Mouse (Mus musculus): Measurements from ENCODE around the gene Ddah2. TPM values are rescaled to one million over a fixed set of nuclear protein-coding genes. Genes with fewer than 3 reads are reported as not detected.

Ddah2 gene
- total RNA-seq (2014; rRNA removed) (159 and 204 TPM in 2 replicates), polyA plus RNA-seq (2015; fragmentation: Nextera tagmentation; extraction: Ambion mirVana) (210 and 213 TPM in 2 replicates)

DNA sequence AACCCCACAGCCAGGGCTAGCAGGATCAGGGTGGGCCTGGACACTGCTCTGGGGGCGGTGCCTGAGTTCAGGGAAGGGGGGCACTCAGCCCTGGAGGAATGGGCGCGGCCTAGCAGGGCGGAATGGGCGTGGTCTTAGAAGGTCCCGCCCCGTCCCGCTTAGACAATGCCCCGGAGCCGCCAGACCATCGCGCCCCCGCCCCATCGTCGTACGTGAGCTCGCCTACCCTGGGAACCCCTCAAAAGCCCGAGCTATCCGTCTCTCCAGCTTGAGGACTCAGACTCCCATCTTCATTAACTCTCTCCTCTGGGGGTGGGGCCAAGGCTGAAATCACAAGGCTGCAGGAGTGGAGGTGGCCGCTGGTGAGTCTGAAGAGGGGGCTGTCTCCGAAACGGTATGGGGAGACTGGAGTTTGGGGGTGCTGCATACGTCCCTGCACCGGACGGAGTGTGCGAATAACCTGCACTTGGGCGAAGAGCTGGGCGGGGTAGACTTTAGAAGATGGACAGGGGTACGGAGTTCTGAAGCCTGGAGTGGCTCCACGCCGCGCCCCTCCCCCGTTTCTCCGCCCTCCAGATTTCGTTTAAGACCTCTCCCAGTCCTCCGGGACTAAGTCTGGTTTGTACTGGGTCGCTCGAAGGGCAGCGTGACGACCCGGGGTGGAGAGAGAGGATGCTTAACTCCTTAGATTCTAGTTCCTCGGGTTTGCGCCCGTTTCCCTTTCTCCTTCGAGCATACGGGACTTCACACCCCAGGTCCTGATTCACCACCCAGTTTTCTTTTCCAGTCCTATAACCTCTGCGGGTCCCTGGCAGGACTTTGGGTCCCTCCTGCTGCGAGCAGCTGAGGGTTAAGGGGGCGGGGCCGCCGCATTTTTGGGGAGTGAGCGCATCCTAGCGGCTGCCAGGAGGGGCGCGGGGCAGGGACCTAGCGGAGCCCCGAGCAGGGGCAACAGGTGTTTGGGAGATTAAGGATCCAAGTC lies at the start of gene Ddah2:
Gene Ddah2, plus strand, starts transcription at position 125 of the 982 bp plus-strand sequence.
- H3K4me3 ChIP-seq (ENCODE audit: low read depth, low read length) = peak within 1 kb of the TSS; percentile 72
- peak; percentile 81 for TF ChIP-seq CTCF (IDR thresholded peaks at IDR 0.05)

GRCm38 (mm10) chr17:35009586-35009985 lies 49.2 kb upstream of the Ddah2 start:
- no peak overlapping the region for H3K9ac ChIP-seq (replicated peaks; ENCODE audit: low read length, poor library complexity, severe bottlenecking)
- H3K27ac ChIP-seq (ENCODE audit: low read depth, low read length) = no peak overlapping the region
- WGBS = 85% methylated on average over 7 of the region's 7 CpGs
- H3K4me3 ChIP-seq (ENCODE audit: low read depth, low read length) = no peak overlapping the region
- no peaks in the 10 kb centered on the region for H3K27me3 ChIP-seq (ENCODE audit: insufficient read depth, low read length)
- no peak overlapping the region for H3K4me2 ChIP-seq (ENCODE audit: low read depth, low read length, poor library complexity, severe bottlenecking)
- H3K36me3 ChIP-seq (ENCODE audit: insufficient read depth, low read length) = peaks cover 66% of the 10 kb centered on the region
- ATAC-seq (ENCODE audit: low FRiP score) (no peak), DNase-seq (ENCODE audit: low spot score) (no peak)
- TF ChIP-seq CTCF (IDR thresholded peaks at IDR 0.05) = no peak
- H3K9me3 ChIP-seq (ENCODE audit: low read length) = no peaks in the 10 kb centered on the region
- no peaks in the 10 kb centered on the region for H3K4me1 ChIP-seq (ENCODE audit: insufficient read depth, low read length)

More for the DNA sequence above, at the start of gene Ddah2:
- Histone ChIP-seq H3K36me3 (ENCODE audit: insufficient read depth, low read length) (peaks cover 6% of the 10 kb centered on the region; the same call in 1 of the 2 replicates), H3K4me2 (ENCODE audit: low read depth, low read length, poor library complexity, severe bottlenecking) (peak within 1 kb of the TSS; percentile 79), H3K4me1 (ENCODE audit: insufficient read depth, low read length) (peaks cover 4% of the 10 kb centered on the region; the same call in 1 of the 2 replicates), H3K9ac (replicated peaks; ENCODE audit: low read length, poor library complexity, severe bottlenecking) (peak within 1 kb of the TSS; percentile 76), H3K27ac (ENCODE audit: low read depth, low read length) (peak within 1 kb of the TSS; percentile 82), H3K27me3 (ENCODE audit: insufficient read depth, low read length) (peaks cover 8% of the 10 kb centered on the region; the same call in 1 of the 2 replicates), H3K9me3 (ENCODE audit: low read length) (no peaks in the 10 kb centered on the region)
- DNase-seq (ENCODE audit: low spot score) (peak; percentile 96), ATAC-seq (ENCODE audit: low FRiP score) (peak; percentile 89)
- under 1% methylated on average over 57 of the region's 57 CpGs for WGBS

DNA sequence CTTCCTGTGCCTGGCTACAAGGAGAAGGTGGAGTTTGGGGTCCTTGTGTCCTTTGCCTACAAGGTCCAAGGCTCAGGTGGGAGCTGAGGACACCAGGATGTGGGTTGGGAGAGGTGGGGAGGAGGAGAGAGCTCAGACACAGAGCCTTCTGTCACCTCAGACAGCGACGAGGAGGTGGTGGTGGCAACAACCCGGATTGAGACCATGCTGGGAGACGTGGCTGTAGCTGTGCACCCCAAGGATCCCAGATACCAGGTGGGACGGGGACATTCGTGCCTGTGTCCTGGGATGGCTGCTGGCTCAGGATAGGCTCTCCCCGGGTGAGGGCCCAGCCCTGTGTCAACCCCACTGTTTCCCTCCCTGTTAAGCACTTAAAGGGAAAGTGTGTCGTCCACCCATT lies 47.4 kb upstream of the Ddah2 start:
- no peak for DNase-seq (ENCODE audit: low spot score)
- Histone ChIP-seq H3K9ac (replicated peaks; ENCODE audit: low read length, poor library complexity, severe bottlenecking) (no peak overlapping the region), H3K4me3 (ENCODE audit: low read depth, low read length) (no peak overlapping the region), H3K9me3 (ENCODE audit: low read length) (no peaks in the 10 kb centered on the region), H3K4me2 (ENCODE audit: low read depth, low read length, poor library complexity, severe bottlenecking) (no peak overlapping the region), H3K27ac (ENCODE audit: low read depth, low read length) (no peak overlapping the region), H3K4me1 (ENCODE audit: insufficient read depth, low read length) (no peaks in the 10 kb centered on the region), H3K27me3 (ENCODE audit: insufficient read depth, low read length) (no peaks in the 10 kb centered on the region), H3K36me3 (ENCODE audit: insufficient read depth, low read length) (peaks cover 71% of the 10 kb centered on the region)
- WGBS = 92% methylated on average over 8 of the region's 8 CpGs
- TF ChIP-seq CTCF (IDR thresholded peaks at IDR 0.05) = no peak
- no peak for ATAC-seq (ENCODE audit: low FRiP score)

GRCm38 (mm10) chr17:35012430-35012829 lies 46.4 kb upstream of the Ddah2 start:
- Histone ChIP-seq H3K9ac (replicated peaks; ENCODE audit: low read length, poor library complexity, severe bottlenecking) (no peak overlapping the region), H3K4me3 (ENCODE audit: low read depth, low read length) (no peak overlapping the region), H3K27ac (ENCODE audit: low read depth, low read length) (no peak overlapping the region), H3K36me3 (ENCODE audit: insufficient read depth, low read length) (peaks cover 72% of the 10 kb centered on the region), H3K4me1 (ENCODE audit: insufficient read depth, low read length) (no peaks in the 10 kb centered on the region), H3K9me3 (ENCODE audit: low read length) (no peaks in the 10 kb centered on the region), H3K4me2 (ENCODE audit: low read depth, low read length, poor library complexity, severe bottlenecking) (no peak overlapping the region), H3K27me3 (ENCODE audit: insufficient read depth, low read length) (no peaks in the 10 kb centered on the region)
- no peak for DNase-seq (ENCODE audit: low spot score)
- ATAC-seq (ENCODE audit: low FRiP score) = no peak
- 90% methylated on average over 13 of the region's 13 CpGs for WGBS
- TF ChIP-seq CTCF (IDR thresholded peaks at IDR 0.05) = no peak

GRCm38 (mm10) chr17:35013221-35013620 lies 45.6 kb upstream of the Ddah2 start:
- H3K9ac ChIP-seq (replicated peaks; ENCODE audit: low read length, poor library complexity, severe bottlenecking) = no peak overlapping the region
- H3K27me3 ChIP-seq (ENCODE audit: insufficient read depth, low read length) = no peaks in the 10 kb centered on the region
- no peak overlapping the region for H3K4me3 ChIP-seq (ENCODE audit: low read depth, low read length)
- no peak overlapping the region for H3K4me2 ChIP-seq (ENCODE audit: low read depth, low read length, poor library complexity, severe bottlenecking)
- 86% methylated on average over 6 of the region's 6 CpGs for WGBS
- ATAC-seq (ENCODE audit: low FRiP score) (no peak), DNase-seq (ENCODE audit: low spot score) (no peak)
- no peaks in the 10 kb centered on the region for H3K9me3 ChIP-seq (ENCODE audit: low read length)
- H3K27ac ChIP-seq (ENCODE audit: low read depth, low read length) = no peak overlapping the region
- no peak for TF ChIP-seq CTCF (IDR thresholded peaks at IDR 0.05)
- no peaks in the 10 kb centered on the region for H3K4me1 ChIP-seq (ENCODE audit: insufficient read depth, low read length)
- peaks cover 72% of the 10 kb centered on the region for H3K36me3 ChIP-seq (ENCODE audit: insufficient read depth, low read length)

GRCm38 (mm10) chr17:35015296-35015695 lies 43.5 kb upstream of the Ddah2 start:
- no peak overlapping the region for H3K4me2 ChIP-seq (ENCODE audit: low read depth, low read length, poor library complexity, severe bottlenecking)
- H3K4me1 ChIP-seq (ENCODE audit: insufficient read depth, low read length) = no peaks in the 10 kb centered on the region
- ATAC-seq (ENCODE audit: low FRiP score) = no peak
- H3K9me3 ChIP-seq (ENCODE audit: low read length) = no peaks in the 10 kb centered on the region
- H3K36me3 ChIP-seq (ENCODE audit: insufficient read depth, low read length) = peaks cover 60% of the 10 kb centered on the region
- DNase-seq (ENCODE audit: low spot score) = no peak
- 93% methylated on average over 16 of the region's 16 CpGs for WGBS
- H3K27ac ChIP-seq (ENCODE audit: low read depth, low read length) = no peak overlapping the region
- no peak overlapping the region for H3K4me3 ChIP-seq (ENCODE audit: low read depth, low read length)
- no peaks in the 10 kb centered on the region for H3K27me3 ChIP-seq (ENCODE audit: insufficient read depth, low read length)
- H3K9ac ChIP-seq (replicated peaks; ENCODE audit: low read length, poor library complexity, severe bottlenecking) = no peak overlapping the region
- no peak for TF ChIP-seq CTCF (IDR thresholded peaks at IDR 0.05)

Measured in midbrain, postnatal 0 days (tissue).